Mouse (Mus musculus): ENCODE results near the gene Prrc2a. TPM values are rescaled to one million over a fixed set of nuclear protein-coding genes. Genes with fewer than 3 reads are reported as not detected.

The Prrc2a gene
- 388 and 529 TPM in 2 replicates for polyA plus RNA-seq (2012; rRNA removed; ENCODE audit: low replicate concordance)

GRCm38 (mm10) chr17:35164568-35165450 is at the start of gene Prrc2a:
Prrc2a (minus strand) TSS chr17:35164897.

DNA sequence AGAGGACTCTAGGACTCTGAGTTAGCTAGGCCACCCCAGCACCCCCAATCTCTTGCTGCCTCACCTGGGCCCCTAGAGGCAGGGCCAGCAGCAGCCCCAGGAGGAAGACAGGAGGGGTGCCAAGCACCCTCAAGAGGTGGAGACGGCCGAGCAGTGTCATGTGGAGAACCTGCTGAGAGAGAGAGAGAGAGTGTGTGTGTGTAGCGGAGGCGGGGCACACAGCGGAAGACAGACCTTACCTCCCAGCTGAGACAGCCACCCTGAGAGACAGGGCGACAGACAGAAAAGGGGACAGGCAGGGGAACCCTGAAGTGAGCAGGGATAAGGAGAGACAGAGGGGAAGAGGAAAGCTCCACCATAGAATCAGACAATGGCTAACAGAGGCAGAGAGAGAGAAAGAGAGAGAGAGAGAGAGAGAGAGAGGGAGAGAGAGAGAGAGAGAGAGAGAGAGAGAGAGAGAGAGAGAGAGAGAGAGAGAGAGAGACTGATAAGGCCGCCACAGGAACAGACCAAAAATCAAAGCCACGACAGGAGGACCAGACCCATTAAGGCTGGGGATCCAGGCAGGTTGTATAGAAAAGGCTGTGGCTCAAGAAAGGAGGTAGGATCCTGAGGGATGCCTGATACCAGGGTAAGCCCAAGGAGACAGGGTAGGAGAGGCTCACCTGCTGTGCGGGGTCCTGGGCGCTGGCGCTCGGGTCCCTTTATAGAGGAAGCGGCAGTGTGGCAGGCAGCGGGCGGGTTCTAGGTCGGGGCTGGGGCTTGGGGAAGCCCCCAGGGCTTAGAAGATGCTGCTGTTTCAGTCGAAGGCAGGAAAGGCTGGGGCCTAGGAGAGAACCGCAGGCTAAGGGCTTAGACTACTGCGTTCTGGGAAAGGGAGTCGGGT is 40.0 kb upstream of the Prrc2a start, which contains the start of gene Lta:
Gene Lta (minus strand): TSS at position 858 of the 886 bp plus-strand sequence.

GRCm38 (mm10) chr17:35201787-35202186 is 37.1 kb upstream of the Prrc2a start, which contains the start of gene Tnf:
Tnf (minus strand) TSS chr17:35202007.

GRCm38 (mm10) chr17:35193881-35194843 is 29.5 kb upstream of the Prrc2a start, which contains the start of gene Ltb:
Ltb (plus strand) TSS chr17:35194439.

DNA sequence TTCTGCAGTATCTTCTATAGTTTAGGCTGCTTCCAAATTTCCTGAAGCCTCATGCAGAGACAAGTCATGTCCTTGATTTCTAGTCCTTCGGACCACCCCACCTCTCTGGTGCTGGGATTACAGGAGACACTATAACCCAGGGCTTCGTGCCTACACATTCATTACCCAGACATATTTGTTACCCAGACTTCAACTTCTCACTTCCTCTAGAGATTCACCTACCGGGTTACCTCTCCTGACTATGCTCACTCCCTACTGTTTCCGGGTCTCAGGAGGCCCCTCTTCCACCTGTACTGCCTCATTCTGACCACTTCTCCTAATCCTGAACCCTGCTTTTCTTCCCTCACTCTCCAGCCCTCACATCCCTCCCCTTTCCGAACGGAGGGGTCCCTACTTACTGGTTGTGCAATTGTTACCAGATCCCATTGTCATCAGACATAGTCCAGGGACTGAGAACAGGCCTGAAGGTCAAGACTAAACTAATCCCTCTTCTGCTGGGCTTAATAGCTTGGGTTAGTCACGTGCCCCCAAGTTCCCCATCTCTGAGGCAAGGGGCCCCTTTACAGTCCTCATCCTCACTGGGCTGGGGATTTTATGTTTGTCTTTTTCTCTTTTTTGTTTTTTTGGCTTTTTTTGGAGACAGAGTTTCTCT is 23.4 kb upstream of the Prrc2a start, which contains the start of gene Lst1:
Gene Lst1 (minus strand): TSS at position 481 of the 652 bp plus-strand sequence.

DNA sequence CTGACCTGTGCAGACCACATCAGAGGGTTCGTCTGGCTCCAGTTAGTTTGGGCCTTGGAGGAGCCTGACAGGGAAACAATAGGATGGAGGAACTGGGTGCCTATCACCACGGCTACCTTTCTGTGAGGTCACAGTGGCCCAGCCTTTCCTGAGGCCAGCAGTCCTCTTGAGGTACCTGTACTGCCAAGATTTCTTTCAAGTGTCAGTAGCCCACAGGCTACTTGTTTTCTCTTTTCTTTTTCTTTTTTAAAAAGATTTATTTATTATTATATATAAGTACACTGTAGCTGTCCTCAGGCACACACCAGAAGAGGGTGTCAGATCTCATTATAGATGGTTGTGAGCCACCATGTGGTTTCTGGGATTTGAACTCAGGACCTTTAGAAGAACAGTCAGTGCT is 11.3 kb upstream of the Prrc2a start, which contains the start of gene Aif1:
Gene Aif1 (minus strand): TSS at position 101 of the 400 bp plus-strand sequence.

DNA sequence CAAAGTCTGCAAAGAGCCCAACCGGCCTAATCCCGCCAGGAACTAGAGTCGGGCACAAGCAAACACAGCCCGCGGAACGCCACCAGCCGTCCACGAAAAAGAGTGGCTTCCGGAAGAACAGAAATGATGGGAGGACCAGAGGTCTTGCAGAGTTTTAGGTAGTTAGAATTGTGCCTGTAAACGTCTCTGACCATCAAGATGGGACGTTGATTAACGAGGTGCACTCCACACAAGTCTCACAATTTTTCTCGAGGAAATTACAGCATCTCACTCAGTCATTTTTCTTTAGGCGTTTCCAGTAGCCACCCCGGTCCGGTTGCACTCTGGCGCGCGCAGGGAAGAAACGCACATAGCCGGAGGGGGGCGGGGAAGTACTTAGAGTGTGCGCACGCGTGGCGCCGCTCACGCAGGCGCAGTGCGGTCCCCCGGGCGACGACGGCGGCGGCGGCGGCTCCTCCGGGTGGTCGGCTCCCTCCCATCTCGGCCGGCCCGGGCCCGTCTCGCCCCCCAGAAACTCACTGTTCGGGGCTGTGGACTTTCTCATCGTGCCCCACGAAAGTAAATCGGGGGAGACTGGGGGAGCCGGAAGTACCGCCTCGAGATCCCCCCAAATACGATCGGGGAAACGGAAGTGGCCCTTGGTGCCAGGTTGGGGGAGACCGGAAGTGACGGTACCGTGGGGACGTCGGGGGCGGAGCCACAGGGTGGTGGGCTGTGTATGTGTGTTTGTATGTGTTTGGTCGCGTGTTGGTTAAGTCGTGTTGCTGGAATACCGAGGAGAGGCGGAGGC is 29.7 kb downstream of the Prrc2a start, which contains the start of gene Bag6:
Gene Bag6 (plus strand): TSS at position 378 of the 790 bp plus-strand sequence.

DNA sequence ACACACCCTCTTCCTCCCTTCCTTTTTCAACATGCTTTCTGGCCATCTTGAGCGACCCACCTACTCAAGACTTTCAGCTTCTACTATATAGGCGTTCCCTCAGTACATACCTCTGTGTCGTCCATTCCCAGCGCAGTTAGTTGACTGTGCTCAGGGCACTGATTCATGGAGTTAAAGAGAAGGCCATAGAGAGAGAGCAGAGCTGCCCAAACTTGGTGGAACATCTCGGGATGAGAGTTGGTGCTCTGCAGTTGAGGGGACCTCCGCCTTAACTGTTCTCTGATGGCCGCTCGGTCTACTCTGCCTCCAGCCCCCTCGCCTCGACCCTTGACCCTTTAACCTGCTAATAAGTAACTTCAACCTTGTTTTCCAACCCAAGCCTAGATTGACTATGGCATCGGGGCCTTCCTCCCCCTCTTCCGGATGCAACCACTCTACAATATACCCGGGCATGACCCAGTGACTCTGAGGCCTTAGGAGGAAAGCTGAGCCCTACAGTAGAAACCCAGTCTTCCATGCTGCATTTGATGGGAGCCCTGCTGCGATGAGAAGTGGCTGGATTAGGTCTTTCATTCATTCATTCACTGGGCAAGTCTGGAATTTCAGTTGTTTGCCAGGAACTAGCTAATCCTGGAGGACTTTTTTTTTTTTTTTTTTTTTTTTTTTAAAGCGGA is 33.1 kb downstream of the Prrc2a start, which contains the start of gene Apom:
Gene Apom (minus strand): TSS at position 551 of the 674 bp plus-strand sequence.

GRCm38 (mm10) chr17:35126206-35126611 is 38.5 kb downstream of the Prrc2a start, which contains the start of gene D17H6S53E:
D17H6S53E (plus strand) TSS chr17:35126373.

GRCm38 (mm10) chr17:35121871-35122303 is 42.8 kb downstream of the Prrc2a start, which contains the start of gene Csnk2b:
Csnk2b (minus strand) TSS chr17:35122053.

GRCm38 (mm10) chr17:35121143-35121799 is 43.4 kb downstream of the Prrc2a start, which contains the start of gene Gpank1:
Gpank1 (plus strand) TSS chr17:35121455.

DNA sequence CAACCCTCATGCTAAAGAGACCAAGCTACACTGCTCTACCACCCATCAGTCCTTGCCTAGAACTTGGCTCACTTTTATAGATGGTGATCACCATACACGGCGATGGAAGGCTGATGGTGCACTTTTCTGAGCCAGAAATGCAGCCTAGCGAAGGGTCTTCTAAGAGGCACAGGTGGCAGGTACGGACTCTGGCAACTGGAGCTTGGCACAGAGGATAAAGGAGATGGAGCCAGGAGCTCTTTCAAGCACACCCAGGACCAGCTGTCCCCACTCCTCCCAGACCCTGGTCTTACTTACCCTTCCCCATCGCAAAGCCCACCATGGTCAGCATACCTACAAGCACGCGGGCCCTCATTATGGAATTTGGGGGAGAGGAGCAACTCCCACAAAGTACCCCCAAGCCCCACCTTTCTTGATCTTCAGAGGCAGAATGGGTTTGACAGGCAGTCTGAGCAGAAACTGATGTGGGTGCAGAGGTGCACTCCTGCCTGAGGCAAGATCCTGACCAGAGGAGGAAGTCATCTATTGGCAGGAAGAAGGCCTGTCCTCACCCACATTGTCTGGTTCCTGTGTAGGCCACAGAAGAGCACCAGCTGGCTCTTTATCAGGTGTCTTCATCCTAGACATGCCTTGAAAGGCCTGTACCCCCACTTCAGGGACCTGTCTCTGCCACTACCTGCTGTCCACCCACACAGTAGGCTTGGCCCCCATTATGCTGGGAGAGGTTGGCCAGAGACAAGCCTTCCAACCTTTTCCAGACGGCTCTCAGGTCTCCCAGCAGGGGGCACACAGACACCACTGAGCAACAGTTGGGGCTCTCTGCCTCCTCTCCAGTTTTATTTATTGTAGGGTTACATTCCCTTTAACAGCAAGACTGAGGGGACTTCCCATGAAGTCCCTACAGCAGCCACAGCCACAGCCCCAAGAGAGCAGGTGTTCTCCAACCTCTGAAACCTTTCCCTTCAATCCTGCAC is 49.4 kb downstream of the Prrc2a start, which contains the start of gene Ly6g5b:
Gene Ly6g5b (minus strand): TSS at position 383 of the 974 bp plus-strand sequence.

DNA sequence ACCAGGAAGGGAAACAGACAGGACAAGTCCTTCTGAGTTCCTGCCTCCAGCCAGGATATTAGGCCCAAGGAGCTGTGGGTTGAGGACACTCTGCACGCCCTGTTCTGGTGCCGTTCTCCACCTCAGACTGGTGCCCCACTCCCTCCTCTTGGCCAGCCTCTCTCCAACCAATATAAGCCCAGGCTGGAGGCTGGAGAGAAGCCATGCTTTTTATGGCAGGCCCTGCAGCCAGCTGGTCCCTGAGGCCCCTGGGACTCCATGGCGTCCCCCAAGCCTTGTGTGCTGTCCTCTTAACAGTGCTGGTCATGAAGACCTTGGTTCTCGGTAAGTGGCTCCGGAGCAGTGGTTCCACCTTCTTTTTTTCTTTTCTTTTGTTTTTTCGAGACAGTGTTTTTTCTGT is 56.6 kb downstream of the Prrc2a start, which contains the start of gene Ly6g5c:
Gene Ly6g5c (plus strand): TSS at position 183 of the 400 bp plus-strand sequence.

Measured in duodenum, adult 2 months (tissue).